Mouse (Mus musculus): ENCODE results near the gene Gys1.
"Not testable (repeated sequence)": the region's sequence is repeated elsewhere in the genome, so short reads cannot be mapped to it uniquely, and the experiment has no call there.

Gys1 gene

GRCm38 (mm10) chr7:45434203-45435015 is at the start of gene Gys1:
TSS of gene Gys1 (plus strand) at chr7:45434844.
- in situ Hi-C loops (cut with MboI, MseI), result no loop called here

- in situ Hi-C loops (cut with MboI, MseI), result no loop called here
These were observed 48.6 kb upstream of the Gys1 start for GRCm38 (mm10) chr7:45386077-45386476.

DNA sequence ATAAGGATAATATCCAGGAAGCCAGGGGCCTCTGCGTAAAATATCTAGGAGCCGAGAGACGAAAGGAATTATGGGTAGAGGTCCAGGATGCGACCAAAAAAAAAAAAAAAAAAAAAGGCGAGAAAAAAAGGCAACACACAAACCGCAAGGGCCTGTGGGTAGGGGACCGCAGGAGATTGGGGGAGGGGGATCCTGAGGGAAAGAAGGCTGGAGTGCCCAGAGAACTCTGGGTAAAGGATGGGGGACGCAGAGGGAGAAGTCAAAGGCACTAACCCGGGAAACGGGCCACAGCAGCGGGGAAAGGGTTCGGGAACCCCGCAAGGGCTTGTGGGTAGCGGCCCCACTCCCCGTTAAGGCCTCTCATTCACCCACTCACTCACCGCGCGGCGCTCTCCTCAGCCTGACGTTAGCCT is 39.5 kb upstream of the Gys1 start:
- in situ Hi-C loops (cut with MboI, MseI), result no loop called here

DNA sequence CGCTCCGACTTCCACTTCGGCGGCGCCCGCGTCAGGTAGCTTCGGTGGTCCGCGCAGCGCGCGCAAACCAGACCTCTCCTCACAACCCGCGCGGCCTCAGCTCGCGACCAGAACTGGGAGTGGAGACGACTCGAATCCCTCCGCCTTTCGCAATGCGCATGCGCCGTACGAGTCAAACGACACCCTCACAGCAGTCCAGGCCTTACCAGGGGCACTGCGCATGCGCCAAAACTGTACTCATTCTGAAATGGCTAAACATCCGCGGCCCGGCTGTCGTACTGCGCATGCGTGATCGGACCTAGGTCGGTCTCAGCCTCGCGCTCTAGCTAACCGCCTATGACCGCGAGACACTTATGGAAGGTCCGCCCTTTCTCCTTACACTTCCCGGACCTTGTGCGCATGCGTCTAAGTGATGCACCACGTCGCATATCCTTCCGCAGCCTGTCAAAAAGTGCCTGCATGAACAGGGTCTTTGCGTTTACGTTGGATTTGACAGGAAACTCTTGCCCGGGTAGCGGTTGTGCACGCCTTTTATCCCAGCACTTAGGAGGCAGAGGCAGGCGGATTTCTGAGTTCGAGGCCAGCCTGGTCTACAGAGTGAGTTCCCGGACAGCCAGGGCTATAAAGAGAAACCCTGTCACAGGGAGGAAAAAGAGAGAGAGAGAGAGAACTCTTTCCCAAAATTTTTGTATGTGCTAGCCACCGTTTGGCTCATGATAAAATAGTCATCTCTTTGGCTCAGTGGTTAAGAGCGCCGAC is 38.9 kb upstream of the Gys1 start, which contains the start of gene Snrnp70:
TSS of gene Snrnp70 (minus strand) at position 165 of the 759 bp plus-strand sequence.
- in situ Hi-C loops (cut with MboI, MseI), result no loop called here

- in situ Hi-C loops (cut with MboI, MseI), result not testable (repeated sequence)
These were observed 38.3 kb upstream of the Gys1 start for GRCm38 (mm10) chr7:45396337-45396775.

DNA sequence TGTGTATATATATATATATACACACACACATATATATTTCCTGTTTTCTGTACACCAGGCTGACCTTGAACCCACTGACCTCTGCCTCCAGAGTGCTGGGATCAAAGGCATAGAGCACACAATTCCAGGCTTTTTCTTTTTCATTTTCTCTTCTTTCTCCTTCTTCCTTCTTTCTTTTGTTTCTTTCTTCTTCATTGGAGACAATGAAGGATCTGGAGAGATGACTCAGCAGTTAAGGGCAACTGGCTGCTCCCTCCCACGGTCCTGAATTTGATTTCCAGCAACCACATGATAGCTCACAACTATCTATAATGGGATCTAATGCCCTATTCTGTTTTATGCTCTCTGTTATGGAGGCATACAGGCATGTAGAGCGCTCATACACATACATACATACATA is 37.9 kb upstream of the Gys1 start:
- in situ Hi-C loops (cut with MboI, MseI), result no loop called here

DNA sequence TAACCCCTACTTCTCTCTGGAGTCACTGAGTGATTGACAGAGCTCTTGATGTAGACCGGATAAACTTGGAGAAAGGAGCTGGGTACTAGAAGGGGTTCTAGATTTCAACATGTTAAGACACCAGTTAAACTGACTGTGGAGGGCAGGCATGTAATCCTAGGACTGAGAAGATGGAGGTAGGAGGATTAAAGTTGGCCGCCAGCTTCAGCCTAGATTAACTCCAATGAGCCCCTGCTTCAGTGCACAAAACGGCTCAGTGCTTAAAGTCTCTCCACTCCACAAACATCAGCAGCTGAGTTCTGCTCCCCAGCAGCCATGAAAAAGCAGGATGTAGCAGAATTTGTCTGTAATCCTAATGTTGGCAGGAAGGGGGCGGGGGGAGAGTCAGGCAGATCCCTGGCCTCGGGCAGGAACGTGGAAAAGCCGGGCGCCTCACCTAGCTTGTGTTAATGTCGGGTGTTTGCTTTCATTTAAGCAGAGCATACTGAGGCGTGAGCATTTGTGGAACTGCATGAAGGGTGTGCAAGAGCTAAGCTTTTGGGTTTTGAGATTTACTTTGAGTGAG is 33.0 kb upstream of the Gys1 start:
- in situ Hi-C loops (cut with MboI, MseI), result no loop called here

GRCm38 (mm10) chr7:45403532-45404261 is 30.9 kb upstream of the Gys1 start:
- in situ Hi-C loops (cut with MboI, MseI), result no loop called here

DNA sequence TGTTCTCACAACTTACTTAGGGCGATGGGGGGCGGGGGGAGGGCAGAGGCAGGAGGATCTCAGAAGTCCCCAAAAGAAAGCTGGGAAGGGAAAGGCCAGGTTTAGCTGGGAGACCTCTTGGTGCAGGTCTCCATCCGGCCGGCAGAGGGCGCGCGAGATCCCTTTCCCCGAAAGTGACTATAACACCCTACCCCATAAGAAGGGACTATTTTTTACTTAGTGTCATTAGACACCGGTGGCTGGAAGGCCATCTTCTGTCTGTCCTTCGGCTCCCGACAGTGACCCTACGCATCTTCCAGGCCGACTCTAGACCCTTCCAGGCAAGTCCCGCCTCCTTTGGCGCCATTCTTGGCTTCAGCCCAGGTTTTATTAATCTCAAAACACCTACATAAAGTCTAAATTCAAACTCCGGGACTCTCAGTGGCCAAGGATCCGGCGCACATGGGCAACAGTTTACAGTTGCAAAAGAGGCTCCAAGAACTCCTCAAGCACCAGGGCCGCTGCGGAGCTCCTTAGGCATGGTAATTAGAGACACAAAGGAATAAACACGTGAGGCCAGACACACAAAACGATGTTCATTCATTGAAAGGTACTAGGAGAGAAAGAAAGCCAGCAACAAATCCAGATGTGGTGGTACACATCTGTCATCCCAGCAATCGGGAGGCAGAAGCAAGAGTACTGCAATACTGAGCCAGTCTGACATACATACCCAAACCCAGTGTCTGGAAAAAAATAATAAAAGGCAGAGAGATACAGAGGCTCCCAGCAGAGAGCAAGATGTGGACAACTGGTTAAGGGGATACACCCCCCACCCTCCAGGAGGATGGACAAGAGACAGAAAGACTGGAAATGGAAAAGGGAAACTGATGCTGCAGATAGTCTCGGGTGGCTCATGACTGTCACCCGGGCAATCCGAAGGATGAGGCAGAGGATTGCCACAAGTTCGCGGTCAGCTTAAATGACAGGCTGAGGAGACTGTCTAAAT is 29.3 kb upstream of the Gys1 start, which contains the start of gene Kcna7:
TSS of gene Kcna7 (plus strand) at position 563 of the 985 bp plus-strand sequence.
- in situ Hi-C loops (cut with MboI, MseI), result no loop called here

DNA sequence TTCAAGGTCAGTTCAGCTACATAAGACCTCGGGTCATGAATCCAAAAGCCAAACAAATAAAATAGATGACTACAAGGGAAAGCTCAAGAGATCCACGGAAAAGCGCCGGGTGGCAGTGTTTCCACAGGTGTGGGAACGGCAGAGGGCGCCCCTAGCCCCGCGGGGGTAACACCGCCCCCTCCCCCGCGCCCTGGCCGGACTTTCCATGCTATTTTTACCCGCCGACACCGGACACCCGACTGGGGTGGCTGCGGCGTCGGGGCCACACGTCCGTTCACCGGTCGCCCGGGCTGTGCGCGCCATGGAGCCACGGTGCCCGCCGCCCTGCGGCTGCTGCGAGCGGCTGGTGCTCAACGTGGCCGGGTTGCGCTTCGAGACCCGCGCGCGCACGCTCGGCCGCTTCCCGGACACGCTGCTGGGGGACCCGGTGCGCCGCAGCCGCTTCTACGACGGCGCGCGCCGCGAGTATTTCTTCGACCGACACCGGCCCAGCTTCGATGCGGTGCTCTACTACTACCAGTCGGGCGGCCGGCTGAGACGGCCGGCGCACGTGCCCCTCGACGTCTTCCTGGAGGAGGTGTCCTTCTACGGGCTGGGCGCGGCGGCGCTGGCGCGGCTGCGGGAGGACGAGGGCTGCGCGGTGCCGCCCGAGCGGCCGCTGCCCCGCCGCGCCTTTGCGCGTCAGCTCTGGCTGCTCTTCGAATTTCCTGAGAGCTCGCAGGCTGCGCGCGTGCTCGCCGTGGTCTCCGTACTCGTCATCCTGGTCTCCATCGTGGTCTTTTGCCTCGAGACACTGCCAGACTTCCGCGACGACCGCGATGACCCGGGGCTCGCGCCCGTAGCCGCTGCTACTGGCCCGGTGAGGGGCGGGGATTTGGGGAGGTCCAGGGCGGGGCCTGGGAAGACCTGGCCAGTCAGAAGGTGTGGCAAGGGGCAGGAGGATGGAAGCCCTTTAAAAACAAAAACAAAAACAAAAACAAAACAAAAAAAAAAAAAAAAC is 28.2 kb upstream of the Gys1 start:
- in situ Hi-C loops (cut with MboI, MseI), result no loop called here

DNA sequence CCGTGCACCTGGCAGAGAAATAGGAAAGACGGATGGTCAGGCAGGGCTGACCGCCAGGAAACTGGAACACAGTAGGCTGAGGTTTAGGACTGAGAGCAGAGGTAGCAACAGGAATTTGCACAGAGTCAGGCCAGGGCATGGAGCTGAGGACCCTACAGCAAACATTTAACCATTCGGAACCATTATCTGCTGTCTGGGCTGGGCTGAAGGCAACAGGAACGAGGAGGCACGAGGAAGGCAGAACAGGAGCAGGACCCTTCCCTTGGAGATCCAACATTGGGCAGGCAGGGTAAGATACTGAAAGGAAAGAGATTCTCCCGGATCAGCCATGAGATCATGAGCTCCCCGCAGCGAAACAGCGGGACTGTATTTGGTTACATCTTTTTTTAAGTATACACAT is 26.8 kb upstream of the Gys1 start:
- in situ Hi-C loops (cut with MboI, MseI), result no loop called here

- in situ Hi-C loops (cut with MboI, MseI), result no loop called here
These were observed 26.3 kb upstream of the Gys1 start for GRCm38 (mm10) chr7:45408351-45408750.

GRCm38 (mm10) chr7:45408949-45409348 is 25.7 kb upstream of the Gys1 start:
- in situ Hi-C loops (cut with MboI, MseI), result no loop called here

GRCm38 (mm10) chr7:45409497-45410163 is 25.0 kb upstream of the Gys1 start:
- in situ Hi-C loops (cut with MboI, MseI), result no loop called here

- in situ Hi-C loops (cut with MboI, MseI), result no loop called here
These were observed 22.2 kb upstream of the Gys1 start for GRCm38 (mm10) chr7:45412421-45412820.

GRCm38 (mm10) chr7:45413113-45413863 is 21.4 kb upstream of the Gys1 start, which contains the start of gene Ntf5:
TSS of gene Ntf5 (plus strand) at chr7:45413695.
- in situ Hi-C loops (cut with MboI, MseI), result no loop called here

- in situ Hi-C loops (cut with MboI, MseI), result no loop called here
These were observed 20.5 kb upstream of the Gys1 start for GRCm38 (mm10) chr7:45413864-45414739.
